Mouse (Mus musculus): ENCODE data around the gene Dnmt3a. TPM values are rescaled to one million over a fixed set of nuclear protein-coding genes. Genes with fewer than 3 reads are reported as not detected.

Gene Dnmt3a
- polyA plus RNA-seq, 1 experiment from 2014 or later, result 126 TPM

- no peak overlapping the region for H3K9ac ChIP-seq
- 0 out of 2 replicates have a peak, but pooled peaks cover 5% of the 10 kb centered on the region for H3K36me3 ChIP-seq
- no peak for ATAC-seq (ENCODE audit: insufficient read depth, low FRiP score, low read depth)
- no peaks in the 10 kb centered on the region for H3K9me3 ChIP-seq
- no peaks in the 10 kb centered on the region for H3K27me3 ChIP-seq (replicated peaks)
- H3K27ac ChIP-seq, result peak overlapping the region; percentile 44
- peak overlapping the region; percentile 76 for H3K4me2 ChIP-seq
- WGBS, result 54% methylated on average over 7 of the region's 7 CpGs
- H3K4me3 ChIP-seq (replicated peaks), result no peak overlapping the region
- H3K4me1 ChIP-seq, result peaks cover 58% of the 10 kb centered on the region
These were observed 3.8 kb downstream of the Dnmt3a start for GRCm38 (mm10) chr12:3809520-3810180.

- H3K27me3 ChIP-seq (replicated peaks), result no peaks in the 10 kb centered on the region
- no peaks in the 10 kb centered on the region for H3K9me3 ChIP-seq
- ATAC-seq (ENCODE audit: insufficient read depth, low FRiP score, low read depth), result no peak
- peak overlapping the region; percentile 44; the same call in 1 of the 2 replicates for H3K27ac ChIP-seq
- H3K9ac ChIP-seq, result no peak overlapping the region
- H3K36me3 ChIP-seq, result 0 out of 2 replicates have a peak, but pooled peaks cover 5% of the 10 kb centered on the region
- no peak overlapping the region for H3K4me3 ChIP-seq (replicated peaks)
- 15% methylated on average over 4 of the region's 4 CpGs for WGBS
- H3K4me2 ChIP-seq, result peak overlapping the region; percentile 38
- peaks cover 61% of the 10 kb centered on the region for H3K4me1 ChIP-seq
These were observed 4.6 kb downstream of the Dnmt3a start for GRCm38 (mm10) chr12:3810455-3810854.

- Histone ChIP-seq H3K27ac (0 out of 2 replicates have a peak overlapping the region, but pooled peaks have one; percentile 21), H3K4me3 (replicated peaks) (0 out of 2 replicates have a peak overlapping the region, but pooled peaks have one; percentile 5), H3K9me3 (no peaks in the 10 kb centered on the region), H3K36me3 (0 out of 2 replicates have a peak, but pooled peaks cover 5% of the 10 kb centered on the region), H3K27me3 (replicated peaks) (no peaks in the 10 kb centered on the region), H3K9ac (no peak overlapping the region), H3K4me2 (peak overlapping the region; percentile 33), H3K4me1 (peaks cover 57% of the 10 kb centered on the region)
- 37% methylated on average over 5 of the region's 5 CpGs for WGBS
- no peak for ATAC-seq (ENCODE audit: insufficient read depth, low FRiP score, low read depth)
These were observed 5.8 kb downstream of the Dnmt3a start for GRCm38 (mm10) chr12:3811596-3811995.

- no peak for ATAC-seq (ENCODE audit: insufficient read depth, low FRiP score, low read depth)
- 47% methylated on average over 6 of the region's 6 CpGs for WGBS
- no peak overlapping the region for H3K4me2 ChIP-seq
- H3K27ac ChIP-seq, result peak overlapping the region; percentile 5; the same call in 1 of the 2 replicates
- no peaks in the 10 kb centered on the region for H3K9me3 ChIP-seq
- H3K4me1 ChIP-seq, result peaks cover 64% of the 10 kb centered on the region
- no peak overlapping the region for H3K9ac ChIP-seq
- H3K27me3 ChIP-seq (replicated peaks), result no peaks in the 10 kb centered on the region
- H3K4me3 ChIP-seq (replicated peaks), result no peak overlapping the region
- H3K36me3 ChIP-seq, result 0 out of 2 replicates have a peak, but pooled peaks cover 5% of the 10 kb centered on the region
These were observed 6.4 kb downstream of the Dnmt3a start for GRCm38 (mm10) chr12:3812251-3812650.

GRCm38 (mm10) chr12:3813138-3813537 is 7.3 kb downstream of the Dnmt3a start:
- no peak for ATAC-seq (ENCODE audit: insufficient read depth, low FRiP score, low read depth)
- no peaks in the 10 kb centered on the region for H3K27me3 ChIP-seq (replicated peaks)
- no peaks in the 10 kb centered on the region for H3K9me3 ChIP-seq
- H3K9ac ChIP-seq, result no peak overlapping the region
- H3K36me3 ChIP-seq, result 0 out of 2 replicates have a peak, but pooled peaks cover 9% of the 10 kb centered on the region
- no peak overlapping the region for H3K27ac ChIP-seq
- H3K4me1 ChIP-seq, result peaks cover 67% of the 10 kb centered on the region
- H3K4me3 ChIP-seq (replicated peaks), result no peak overlapping the region
- no peak overlapping the region for H3K4me2 ChIP-seq
- 86% methylated on average over 8 of the region's 8 CpGs for WGBS

GRCm38 (mm10) chr12:3815386-3815785 is 9.6 kb downstream of the Dnmt3a start:
- H3K27me3 ChIP-seq (replicated peaks), result no peaks in the 10 kb centered on the region
- no peaks in the 10 kb centered on the region for H3K9me3 ChIP-seq
- no peak overlapping the region for H3K9ac ChIP-seq
- no peak overlapping the region for H3K4me3 ChIP-seq (replicated peaks)
- peaks cover 64% of the 10 kb centered on the region for H3K4me1 ChIP-seq
- H3K27ac ChIP-seq, result no peak overlapping the region
- H3K4me2 ChIP-seq, result no peak overlapping the region
- 62% methylated on average over 6 of the region's 6 CpGs for WGBS
- 0 out of 2 replicates have a peak, but pooled peaks cover 9% of the 10 kb centered on the region for H3K36me3 ChIP-seq
- ATAC-seq (ENCODE audit: insufficient read depth, low FRiP score, low read depth), result no peak

GRCm38 (mm10) chr12:3817033-3817432 is 11.2 kb downstream of the Dnmt3a start:
- Histone ChIP-seq H3K9me3 (no peaks in the 10 kb centered on the region), H3K27me3 (replicated peaks) (no peaks in the 10 kb centered on the region), H3K36me3 (0 out of 2 replicates have a peak, but pooled peaks cover 9% of the 10 kb centered on the region), H3K9ac (no peak overlapping the region), H3K4me3 (replicated peaks) (no peak overlapping the region), H3K4me1 (peaks cover 55% of the 10 kb centered on the region), H3K27ac (no peak overlapping the region), H3K4me2 (no peak overlapping the region)
- no peak for ATAC-seq (ENCODE audit: insufficient read depth, low FRiP score, low read depth)
- WGBS, result 66% methylated on average over 7 of the region's 7 CpGs

GRCm38 (mm10) chr12:3817566-3817965 is 11.8 kb downstream of the Dnmt3a start:
- H3K4me2 ChIP-seq, result no peak overlapping the region
- no peak overlapping the region for H3K27ac ChIP-seq
- H3K9me3 ChIP-seq, result no peaks in the 10 kb centered on the region
- ATAC-seq (ENCODE audit: insufficient read depth, low FRiP score, low read depth), result no peak
- H3K27me3 ChIP-seq (replicated peaks), result no peaks in the 10 kb centered on the region
- no peak overlapping the region for H3K9ac ChIP-seq
- H3K36me3 ChIP-seq, result 0 out of 2 replicates have a peak, but pooled peaks cover 9% of the 10 kb centered on the region
- H3K4me1 ChIP-seq, result peaks cover 58% of the 10 kb centered on the region
- 55% methylated on average over 5 of the region's 5 CpGs for WGBS
- H3K4me3 ChIP-seq (replicated peaks), result no peak overlapping the region

GRCm38 (mm10) chr12:3819899-3820298 is 14.1 kb downstream of the Dnmt3a start:
- H3K9ac ChIP-seq, result no peak overlapping the region
- H3K4me2 ChIP-seq, result no peak overlapping the region
- peaks cover 66% of the 10 kb centered on the region for H3K4me1 ChIP-seq
- no peak overlapping the region for H3K27ac ChIP-seq
- 0 out of 2 replicates have a peak, but pooled peaks cover 4% of the 10 kb centered on the region for H3K36me3 ChIP-seq
- WGBS, result 27% methylated on average over 4 of the region's 4 CpGs
- H3K4me3 ChIP-seq (replicated peaks), result no peak overlapping the region
- H3K9me3 ChIP-seq, result no peaks in the 10 kb centered on the region
- no peaks in the 10 kb centered on the region for H3K27me3 ChIP-seq (replicated peaks)
- no peak for ATAC-seq (ENCODE audit: insufficient read depth, low FRiP score, low read depth)

GRCm38 (mm10) chr12:3823408-3823807 is 17.6 kb downstream of the Dnmt3a start:
- Histone ChIP-seq H3K36me3 (no peaks in the 10 kb centered on the region), H3K27ac (no peak overlapping the region), H3K9me3 (no peaks in the 10 kb centered on the region), H3K27me3 (replicated peaks) (no peaks in the 10 kb centered on the region), H3K4me3 (replicated peaks) (no peak overlapping the region), H3K4me1 (peaks cover 55% of the 10 kb centered on the region), H3K4me2 (no peak overlapping the region), H3K9ac (no peak overlapping the region)
- no peak for ATAC-seq (ENCODE audit: insufficient read depth, low FRiP score, low read depth)
- 69% methylated on average over 5 of the region's 5 CpGs for WGBS

- Histone ChIP-seq H3K9ac (no peak overlapping the region), H3K27ac (peak overlapping the region; percentile 31; the same call in 1 of the 2 replicates), H3K27me3 (replicated peaks) (no peaks in the 10 kb centered on the region), H3K36me3 (no peaks in the 10 kb centered on the region), H3K4me2 (no peak overlapping the region), H3K9me3 (no peaks in the 10 kb centered on the region), H3K4me3 (replicated peaks) (no peak overlapping the region), H3K4me1 (peaks cover 39% of the 10 kb centered on the region)
- 52% methylated on average over 5 of the region's 5 CpGs for WGBS
- no peak for ATAC-seq (ENCODE audit: insufficient read depth, low FRiP score, low read depth)
These were observed 19.3 kb downstream of the Dnmt3a start for GRCm38 (mm10) chr12:3824906-3825713.

- WGBS, result 27% methylated on average over 12 of the region's 12 CpGs
- Histone ChIP-seq H3K9ac (no peak overlapping the region), H3K9me3 (no peaks in the 10 kb centered on the region), H3K27me3 (replicated peaks) (no peaks in the 10 kb centered on the region), H3K36me3 (no peaks in the 10 kb centered on the region), H3K27ac (peak overlapping the region; percentile 31; the same call in 1 of the 2 replicates), H3K4me3 (replicated peaks) (no peak overlapping the region), H3K4me1 (peaks cover 38% of the 10 kb centered on the region), H3K4me2 (no peak overlapping the region)
- ATAC-seq (ENCODE audit: insufficient read depth, low FRiP score, low read depth), result peak; percentile 60; the same call in 1 of the 2 replicates
These were observed 19.9 kb downstream of the Dnmt3a start for GRCm38 (mm10) chr12:3825714-3826080.

Data from stomach, embryonic 15.5 days (tissue).